Mouse (Mus musculus) heart, embryonic 15.5 days (tissue): ENCODE measurements around the gene Acly. TPM values are rescaled to one million over a fixed set of nuclear protein-coding genes. Genes with fewer than 3 reads are reported as not detected.

Source experiments
- ATAC-seq: fragments of 200-750 bp; cut with Nextera tagmentation; replicated peaks from 2 replicates; pipeline ENCODE4 v1.8.0; 2017; ENCODE audit warnings: low read depth, moderate TSS enrichment; ENCODE audit not compliant: insufficient number of reproducible peaks, insufficient read depth, low FRiP score
- H3K27ac ChIP-seq: fragments of 300-500 bp; sonication (generic); 2 replicates; pipeline ENCODE4 v1.5.1; 2015; ENCODE audit warnings: mild to moderate bottlenecking, inconsistent platforms
- H3K27me3 ChIP-seq: fragments of 300-500 bp; sonication (generic); 2 replicates; pipeline ENCODE4 v1.6.1; 2015; ENCODE audit warnings: inconsistent platforms
- H3K36me3 ChIP-seq: fragments of 300-500 bp; sonication (generic); 2 replicates; pipeline ENCODE4 v1.6.1; 2015; ENCODE audit warnings: mild to moderate bottlenecking, inconsistent platforms
- H3K4me1 ChIP-seq: fragments of 300-500 bp; sonication (generic); replicated peaks from 2 replicates; pipeline ENCODE4 v1.6.1; 2015; ENCODE audit warnings: inconsistent platforms
- H3K4me2 ChIP-seq: fragments of 300-500 bp; sonication (generic); 2 replicates; pipeline ENCODE4 v1.6.1; 2015; ENCODE audit warnings: inconsistent platforms, mild to moderate bottlenecking, moderate library complexity
- H3K4me3 ChIP-seq: fragments of 300-500 bp; sonication (generic); 2 replicates; pipeline ENCODE4 v1.5.1; 2015; ENCODE audit warnings: mild to moderate bottlenecking, inconsistent platforms
- H3K9ac ChIP-seq: fragments of 300-500 bp; sonication (generic); 2 replicates; pipeline ENCODE4 v1.6.1; 2015; ENCODE audit warnings: mild to moderate bottlenecking, inconsistent platforms
- H3K9me3 ChIP-seq: fragments of 300-500 bp; sonication (generic); replicated peaks from 2 replicates; pipeline ENCODE4 v1.6.1; 2016; ENCODE audit warnings: inconsistent platforms
- WGBS: fragments of 180-500 bp; shearing (Covaris S2); methylation state at CpG from one replicate; pipeline ENCODE4 v1.1.7; 2015; ENCODE audit warnings: mixed read lengths; 5-methylcytosine and 5-hydroxymethylcytosine counted together
- polyA plus RNA-seq: library from polyadenylated mRNA; unstranded; fragments of >200 nt; fragmentation: Nextera tagmentation; extraction: Ambion mirVana; gene quantifications from 2 replicates; pipeline ENCODE4 v1.2.1, GENCODE M21; 2015

Acly gene
- polyA plus RNA-seq, 1 experiment from 2014 or later: 49.5 TPM

DNA sequence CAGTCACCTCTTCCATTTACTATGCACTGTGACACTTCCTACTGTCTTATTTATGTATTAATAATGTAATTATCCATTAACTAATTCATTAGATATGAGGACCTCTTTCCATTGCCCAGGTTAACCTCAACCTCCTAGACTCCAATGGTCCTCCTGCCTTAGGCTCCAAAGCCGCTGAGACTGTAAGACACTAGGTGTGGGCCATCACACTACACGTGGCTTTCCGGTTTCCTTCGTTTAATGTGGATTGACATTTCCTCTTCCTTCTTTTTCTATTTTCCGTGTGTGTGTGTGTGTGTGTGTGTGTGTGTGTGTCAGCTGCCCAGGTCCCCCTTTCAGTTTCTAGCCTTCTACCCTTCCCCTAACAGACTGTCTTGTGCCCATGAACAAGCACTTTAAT is 39.4 kb upstream of the Acly start:
- Histone ChIP-seq H3K4me3 (no peak overlapping the region), H3K9me3 (no peaks in the 10 kb centered on the region), H3K4me1 (peaks cover 9% of the 10 kb centered on the region), H3K36me3 (no peaks in the 10 kb centered on the region), H3K27ac (no peak overlapping the region), H3K27me3 (no peaks in the 10 kb centered on the region), H3K4me2 (no peak overlapping the region), H3K9ac (no peak overlapping the region)
- 57% methylated on average over 5 of the region's 5 CpGs for WGBS
- ATAC-seq: no peak

DNA sequence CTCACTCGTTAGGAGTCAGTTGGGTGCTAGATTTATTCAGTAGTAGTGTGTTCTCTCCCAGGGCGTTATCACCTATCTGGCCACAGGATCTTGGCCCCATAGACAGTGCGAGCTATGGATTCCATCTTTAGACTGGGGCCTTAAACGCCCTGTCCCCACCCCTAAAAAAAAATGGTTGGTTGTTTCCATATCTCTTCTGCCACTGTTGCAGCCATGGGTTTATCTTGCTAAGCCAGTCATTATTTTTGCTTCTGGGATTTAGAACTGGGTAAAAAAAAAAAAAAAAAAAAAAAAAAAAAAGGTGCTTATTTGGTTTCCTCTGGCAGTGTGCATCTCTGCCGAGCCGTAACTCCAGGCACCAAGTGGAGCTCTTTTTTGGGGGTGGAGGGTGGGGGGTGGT is 36.9 kb upstream of the Acly start:
- Histone ChIP-seq H3K27ac (no peak overlapping the region), H3K36me3 (no peaks in the 10 kb centered on the region), H3K9me3 (no peaks in the 10 kb centered on the region), H3K4me2 (no peak overlapping the region), H3K27me3 (no peaks in the 10 kb centered on the region), H3K4me3 (no peak overlapping the region), H3K9ac (no peak overlapping the region), H3K4me1 (no peaks in the 10 kb centered on the region)
- ATAC-seq: no peak
- WGBS: 81% methylated on average over 6 of the region's 6 CpGs

DNA sequence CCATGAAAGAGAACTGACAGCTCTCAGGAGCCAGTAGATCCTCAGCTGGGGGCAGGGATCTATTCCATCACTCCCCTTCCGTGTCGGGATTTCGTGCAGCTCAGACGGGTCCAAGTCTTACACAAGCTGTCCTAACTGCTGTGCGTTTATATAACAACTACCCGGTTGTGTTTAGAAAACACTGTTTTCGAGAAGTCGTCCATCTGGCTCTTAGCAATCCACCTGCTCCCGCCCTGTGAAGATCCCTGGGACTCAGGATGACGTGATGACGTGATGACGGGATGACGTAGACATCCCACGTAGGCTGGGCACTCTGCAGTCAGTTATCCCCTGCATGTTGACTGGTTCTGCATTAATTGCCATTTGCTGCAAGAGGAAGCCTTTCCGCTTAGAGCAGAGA is 36.5 kb upstream of the Acly start:
- no peak for ATAC-seq
- no peak overlapping the region for H3K4me3 ChIP-seq
- H3K27me3 ChIP-seq: no peaks in the 10 kb centered on the region
- no peak overlapping the region for H3K27ac ChIP-seq
- H3K4me1 ChIP-seq: no peaks in the 10 kb centered on the region
- H3K9ac ChIP-seq: no peak overlapping the region
- 62% methylated on average over 15 of the region's 15 CpGs for WGBS
- H3K36me3 ChIP-seq: no peaks in the 10 kb centered on the region
- no peaks in the 10 kb centered on the region for H3K9me3 ChIP-seq
- H3K4me2 ChIP-seq: no peak overlapping the region

DNA sequence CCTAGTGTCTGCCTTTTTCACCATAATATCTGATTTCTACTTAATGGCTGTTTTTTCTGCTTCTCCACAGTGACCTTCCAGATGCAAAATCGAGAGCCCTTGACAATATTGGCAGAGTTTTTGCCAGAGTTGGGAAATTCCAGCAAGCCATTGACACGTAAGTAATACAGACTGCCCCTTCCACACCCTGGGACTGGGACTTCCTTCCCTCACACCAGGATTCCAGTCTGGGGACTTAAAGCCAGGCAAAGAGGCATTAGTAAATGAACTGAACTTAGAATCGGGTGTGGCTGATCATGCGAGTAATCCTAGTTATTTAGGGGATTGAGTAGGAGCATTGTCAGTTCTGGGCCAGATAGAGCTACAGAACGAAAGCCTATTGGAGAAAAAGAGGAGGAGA is 33.9 kb upstream of the Acly start:
- Histone ChIP-seq H3K9ac (no peak overlapping the region), H3K4me1 (no peaks in the 10 kb centered on the region), H3K27me3 (no peaks in the 10 kb centered on the region), H3K36me3 (no peaks in the 10 kb centered on the region), H3K27ac (no peak overlapping the region), H3K9me3 (no peaks in the 10 kb centered on the region), H3K4me3 (no peak overlapping the region), H3K4me2 (no peak overlapping the region)
- no peak for ATAC-seq
- 66% methylated on average over 5 of the region's 5 CpGs for WGBS

GRCm38 (mm10) chr11:100559476-100559875 is 31.7 kb upstream of the Acly start:
- H3K27me3 ChIP-seq: no peaks in the 10 kb centered on the region
- WGBS: 37% methylated on average over 7 of the region's 7 CpGs
- H3K9me3 ChIP-seq: no peaks in the 10 kb centered on the region
- H3K4me2 ChIP-seq: no peak overlapping the region
- no peak overlapping the region for H3K27ac ChIP-seq
- no peak overlapping the region for H3K9ac ChIP-seq
- no peaks in the 10 kb centered on the region for H3K36me3 ChIP-seq
- no peak for ATAC-seq
- no peak overlapping the region for H3K4me3 ChIP-seq
- peaks cover 3% of the 10 kb centered on the region for H3K4me1 ChIP-seq

- Histone ChIP-seq H3K27ac (no peak overlapping the region), H3K9me3 (no peaks in the 10 kb centered on the region), H3K4me1 (peaks cover 3% of the 10 kb centered on the region), H3K9ac (no peak overlapping the region), H3K4me2 (no peak overlapping the region), H3K4me3 (no peak overlapping the region), H3K27me3 (no peaks in the 10 kb centered on the region), H3K36me3 (no peaks in the 10 kb centered on the region)
- 73% methylated on average over 3 of the region's 3 CpGs for WGBS
- no peak for ATAC-seq
These were observed 29.8 kb upstream of the Acly start for GRCm38 (mm10) chr11:100557563-100557962.

GRCm38 (mm10) chr11:100555583-100555982 is 27.8 kb upstream of the Acly start:
- Histone ChIP-seq H3K4me3 (peak overlapping the region; percentile 27), H3K27ac (no peak overlapping the region), H3K9me3 (no peaks in the 10 kb centered on the region), H3K27me3 (no peaks in the 10 kb centered on the region), H3K4me2 (peak overlapping the region; percentile 58), H3K9ac (0 out of 2 replicates have a peak overlapping the region, but pooled peaks have one; percentile 32), H3K4me1 (peaks cover 3% of the 10 kb centered on the region), H3K36me3 (no peaks in the 10 kb centered on the region)
- 11% methylated on average over 11 of the region's 11 CpGs for WGBS
- 0 out of 2 replicates have a peak, but pooled peaks have one; percentile 37 for ATAC-seq

GRCm38 (mm10) chr11:100552842-100553241 is 25.0 kb upstream of the Acly start:
- Histone ChIP-seq H3K9me3 (no peaks in the 10 kb centered on the region), H3K27me3 (no peaks in the 10 kb centered on the region), H3K4me3 (no peak overlapping the region), H3K9ac (no peak overlapping the region), H3K4me2 (no peak overlapping the region), H3K27ac (no peak overlapping the region), H3K36me3 (no peaks in the 10 kb centered on the region), H3K4me1 (peaks cover 3% of the 10 kb centered on the region)
- ATAC-seq: no peak
- WGBS: 76% methylated on average over 4 of the region's 4 CpGs

DNA sequence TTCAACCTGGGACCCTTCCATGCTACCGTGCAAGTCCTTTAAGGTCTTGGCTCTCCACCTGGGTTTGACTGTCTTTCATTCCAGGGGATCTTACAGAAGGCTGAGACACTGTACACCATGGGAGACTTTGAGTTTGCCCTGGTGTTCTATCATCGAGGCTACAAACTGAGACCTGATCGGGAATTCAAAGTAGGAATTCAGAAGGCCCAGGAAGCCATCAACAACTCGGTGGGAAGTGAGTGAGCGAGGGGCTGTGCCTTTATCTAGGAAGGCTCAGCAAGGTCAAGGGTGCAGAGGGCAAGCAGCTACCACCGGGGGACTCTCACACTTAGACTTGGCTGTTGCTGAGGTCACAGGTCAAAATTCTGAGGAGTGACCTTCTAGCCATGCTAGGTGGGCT is 22.3 kb upstream of the Acly start:
- Histone ChIP-seq H3K27ac (no peak overlapping the region), H3K36me3 (no peaks in the 10 kb centered on the region), H3K9ac (no peak overlapping the region), H3K4me1 (peaks cover 7% of the 10 kb centered on the region), H3K4me2 (no peak overlapping the region), H3K9me3 (no peaks in the 10 kb centered on the region), H3K27me3 (no peaks in the 10 kb centered on the region), H3K4me3 (no peak overlapping the region)
- no peak for ATAC-seq
- 65% methylated on average over 6 of the region's 6 CpGs for WGBS

- Histone ChIP-seq H3K4me3 (no peak overlapping the region), H3K9me3 (no peaks in the 10 kb centered on the region), H3K4me1 (peaks cover 11% of the 10 kb centered on the region), H3K4me2 (no peak overlapping the region), H3K36me3 (no peaks in the 10 kb centered on the region), H3K27me3 (no peaks in the 10 kb centered on the region), H3K27ac (no peak overlapping the region), H3K9ac (no peak overlapping the region)
- WGBS: 65% methylated on average over 8 of the region's 8 CpGs
- ATAC-seq: no peak
These were observed 21.7 kb upstream of the Acly start for GRCm38 (mm10) chr11:100549466-100549865.

- no peak for ATAC-seq
- H3K4me3 ChIP-seq: no peak overlapping the region
- H3K9ac ChIP-seq: no peak overlapping the region
- H3K27me3 ChIP-seq: no peaks in the 10 kb centered on the region
- H3K36me3 ChIP-seq: no peaks in the 10 kb centered on the region
- no peak overlapping the region for H3K27ac ChIP-seq
- 58% methylated on average over 6 of the region's 6 CpGs for WGBS
- H3K4me1 ChIP-seq: peaks cover 11% of the 10 kb centered on the region
- H3K9me3 ChIP-seq: no peaks in the 10 kb centered on the region
- H3K4me2 ChIP-seq: no peak overlapping the region
These were observed 20.3 kb upstream of the Acly start for GRCm38 (mm10) chr11:100548141-100548540.

GRCm38 (mm10) chr11:100546955-100547354 is 19.2 kb upstream of the Acly start:
- peaks cover 11% of the 10 kb centered on the region for H3K4me1 ChIP-seq
- WGBS: 76% methylated on average over 6 of the region's 6 CpGs
- no peaks in the 10 kb centered on the region for H3K36me3 ChIP-seq
- H3K9me3 ChIP-seq: no peaks in the 10 kb centered on the region
- no peak overlapping the region for H3K27ac ChIP-seq
- H3K4me2 ChIP-seq: no peak overlapping the region
- no peaks in the 10 kb centered on the region for H3K27me3 ChIP-seq
- H3K4me3 ChIP-seq: no peak overlapping the region
- no peak for ATAC-seq
- no peak overlapping the region for H3K9ac ChIP-seq
